Mouse (Mus musculus) cerebellum, adult 11 months (tissue): ENCODE results near the gene Fam71d.

Experiments
- DNase-seq: peaks from one replicate; pipeline ENCODE4 v3.0.0; 2022

Gene Fam71d

DNA sequence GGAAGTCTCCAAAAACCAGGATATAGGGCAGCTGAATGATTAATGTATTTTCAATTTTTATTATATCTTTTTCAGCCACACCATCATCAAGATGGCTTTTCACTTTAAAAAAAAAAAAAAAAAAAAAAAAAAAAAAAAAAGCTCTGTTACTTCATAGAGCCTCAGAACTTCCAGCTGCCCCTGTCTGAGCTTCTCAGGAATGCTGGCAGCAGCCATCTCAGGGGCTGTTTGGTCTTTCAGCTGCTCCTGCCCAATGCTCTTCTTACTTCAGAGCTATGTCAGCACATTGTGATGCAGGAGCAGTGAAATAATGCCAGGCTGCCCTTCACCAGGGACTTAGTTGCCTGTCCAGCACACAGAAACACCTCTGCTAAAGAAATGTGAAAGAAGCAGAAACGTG lies at the start of gene Fam71d:
Gene Fam71d, plus strand, starts transcription at position 211 of the 400 bp plus-strand sequence.
- DNase-seq = no peak

DNA sequence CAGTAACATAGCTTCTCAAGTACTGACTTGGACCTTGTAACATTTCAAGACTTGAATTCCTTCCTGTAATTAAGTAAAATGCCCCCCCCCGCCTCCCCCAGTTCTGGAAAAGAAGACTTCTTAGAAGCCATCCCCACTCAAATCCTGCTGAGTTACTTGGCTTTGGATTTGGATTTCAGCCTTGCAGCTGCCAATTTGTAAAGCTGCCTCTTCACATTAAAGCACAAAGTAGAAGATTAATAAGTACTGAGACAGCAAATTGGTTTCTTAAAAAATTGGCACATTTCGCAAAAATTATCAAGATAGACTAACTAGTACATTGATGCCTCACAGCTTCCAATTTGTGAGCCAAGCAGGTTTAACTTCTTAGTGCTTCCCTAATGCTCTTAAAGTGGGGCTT lies 47.6 kb upstream of the Fam71d start:
- no peak for DNase-seq

DNA sequence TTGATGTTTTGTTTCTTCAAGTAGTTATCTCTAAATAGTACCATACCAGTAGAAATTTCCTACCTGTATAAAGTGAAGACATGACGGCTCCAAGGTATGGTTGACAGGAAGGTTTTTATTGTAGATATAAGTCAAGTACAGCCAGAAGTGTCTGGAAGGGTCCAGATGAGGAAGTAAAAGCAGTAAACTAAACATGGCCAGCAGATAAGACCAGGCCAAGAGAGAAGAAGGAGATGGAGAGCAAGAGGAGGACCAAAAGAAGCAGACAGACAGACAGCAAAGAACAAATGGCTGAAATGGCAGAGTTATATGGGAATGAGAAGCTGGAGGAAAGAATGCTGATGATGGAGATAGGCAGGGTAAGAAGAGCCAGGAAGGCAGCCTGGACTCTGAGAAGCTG lies 46.1 kb upstream of the Fam71d start:
- no peak for DNase-seq

- DNase-seq = no peak
Measured at GRCm38 (mm10) chr12:78659718-78660304, 31.5 kb upstream of the Fam71d start.

- DNase-seq = no peak
Measured at GRCm38 (mm10) chr12:78678101-78678806, 13.1 kb upstream of the Fam71d start.

DNA sequence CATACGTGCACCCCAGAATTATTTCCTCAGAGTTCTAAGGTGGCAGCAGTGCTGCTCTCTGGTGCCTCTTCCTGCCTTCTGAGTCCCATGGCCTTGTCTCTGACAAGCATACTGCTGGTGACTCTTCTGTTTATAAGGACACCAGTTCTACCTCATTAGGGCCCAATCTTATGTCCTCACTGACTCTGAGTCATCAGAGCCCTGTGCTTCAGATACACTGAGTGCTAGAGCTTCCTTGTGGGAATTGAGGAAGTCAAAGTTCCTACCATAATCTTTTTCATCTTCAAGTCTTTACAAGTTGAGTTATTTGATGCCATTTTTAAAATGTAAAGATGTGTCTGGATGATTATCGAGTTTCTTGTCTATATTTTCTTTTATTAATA lies 12.5 kb upstream of the Fam71d start:
- no peak for DNase-seq

DNA sequence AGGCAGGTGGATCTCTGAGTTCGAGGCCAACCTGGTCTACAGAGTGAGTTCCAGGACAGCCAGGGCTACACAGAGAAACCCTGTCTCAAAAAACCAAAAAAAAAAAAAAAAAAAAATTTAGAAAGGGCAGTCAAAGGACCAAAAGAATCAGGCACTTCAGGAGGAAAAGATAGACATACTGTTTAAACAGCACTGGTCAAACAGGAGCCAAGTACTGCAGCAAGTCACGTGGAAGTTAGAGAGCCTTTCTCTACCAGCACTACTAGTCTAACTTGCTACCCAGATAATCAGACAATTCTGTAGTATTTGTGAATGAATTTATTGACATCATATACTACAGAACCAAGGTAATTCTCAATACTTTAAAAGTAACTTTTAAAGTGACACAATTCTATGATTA lies 10.3 kb upstream of the Fam71d start:
- no peak for DNase-seq

DNA sequence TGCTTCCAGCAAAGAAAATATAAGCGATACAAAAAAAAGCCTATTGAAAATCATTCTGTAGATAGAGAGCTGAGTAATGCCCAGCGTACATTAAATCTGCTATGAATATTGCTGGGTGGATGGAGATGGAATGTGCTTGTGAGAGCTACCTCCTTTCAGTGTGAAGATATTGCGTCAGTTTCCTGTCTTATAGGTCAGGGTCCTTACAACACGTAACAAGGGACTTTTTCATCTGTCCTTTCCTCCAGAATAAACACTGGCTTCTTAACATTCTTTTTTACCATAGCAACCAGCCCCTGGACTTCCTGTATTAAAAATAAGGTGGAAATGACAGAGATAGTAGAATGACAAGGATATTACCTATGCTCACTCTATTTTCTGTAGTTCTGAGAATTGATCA lies 9.1 kb upstream of the Fam71d start:
- DNase-seq = no peak

- no peak for DNase-seq
Measured at GRCm38 (mm10) chr12:78685669-78686215, 5.6 kb upstream of the Fam71d start.

GRCm38 (mm10) chr12:78688876-78689275 lies 2.5 kb upstream of the Fam71d start:
- no peak for DNase-seq

DNA sequence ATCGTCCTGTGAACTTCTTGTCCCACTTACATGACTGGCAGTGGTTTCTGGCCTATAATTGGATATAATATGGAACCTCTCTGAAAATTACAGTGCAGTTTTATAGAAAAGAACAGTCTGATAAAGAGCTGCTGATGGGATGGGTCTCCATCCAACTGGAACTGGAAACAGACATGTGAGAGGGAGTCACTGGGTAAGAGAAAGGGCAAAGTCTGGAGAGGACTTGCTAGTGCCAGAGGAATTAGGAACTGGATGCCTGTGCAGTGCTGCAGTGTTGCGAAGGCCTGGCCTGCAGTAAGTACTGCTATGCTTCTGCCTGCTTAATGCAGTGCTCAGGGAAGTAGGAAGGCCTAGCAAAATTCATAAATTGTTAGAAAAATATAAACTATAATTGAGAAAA lies 1.9 kb downstream of the Fam71d start:
- no peak for DNase-seq

GRCm38 (mm10) chr12:78717783-78718182 lies 26.4 kb downstream of the Fam71d start:
- DNase-seq = no peak

- no peak for DNase-seq
Measured at GRCm38 (mm10) chr12:78727723-78728122, 36.4 kb downstream of the Fam71d start.

DNA sequence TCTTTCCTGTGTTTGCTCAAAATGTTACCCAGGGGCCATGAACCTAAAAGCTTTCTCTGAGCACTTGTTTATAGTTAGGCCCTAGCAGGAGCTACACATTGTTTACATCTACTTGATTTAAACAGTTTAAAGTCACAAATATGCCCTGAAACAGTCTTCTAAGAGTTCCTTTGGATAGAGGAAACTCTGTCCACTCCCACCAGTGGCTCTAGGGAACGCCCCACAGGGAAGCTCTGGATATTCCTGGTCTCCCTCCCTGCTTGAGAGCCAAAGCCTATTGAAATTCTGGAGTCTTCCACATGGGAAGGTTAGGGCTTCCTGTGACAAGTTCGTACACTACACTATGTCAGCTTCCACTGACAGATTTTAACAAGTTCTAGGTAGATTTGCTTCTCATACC lies 48.3 kb downstream of the Fam71d start:
- no peak for DNase-seq

GRCm38 (mm10) chr12:78740289-78740688 lies 49.0 kb downstream of the Fam71d start:
- DNase-seq = no peak

DNA sequence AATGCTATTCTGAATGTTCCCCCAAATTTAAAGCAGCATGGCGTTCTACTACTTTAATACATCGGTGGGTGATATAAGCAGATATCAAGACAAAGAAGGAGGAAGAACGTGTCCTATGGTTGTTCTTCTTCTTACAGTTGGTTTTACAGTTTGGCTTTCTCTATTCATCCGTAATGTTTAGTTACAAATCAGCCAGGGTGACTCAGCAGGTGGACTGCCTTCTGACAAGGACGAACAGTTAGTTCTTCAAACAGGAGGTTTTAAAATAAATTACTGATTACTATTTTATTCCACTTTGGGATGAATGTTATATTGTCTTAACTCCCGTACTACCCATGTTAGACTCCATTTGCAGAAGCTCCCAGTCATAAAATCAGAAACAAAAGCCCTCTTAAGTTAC lies 54.9 kb downstream of the Fam71d start:
- DNase-seq = no peak

DNA sequence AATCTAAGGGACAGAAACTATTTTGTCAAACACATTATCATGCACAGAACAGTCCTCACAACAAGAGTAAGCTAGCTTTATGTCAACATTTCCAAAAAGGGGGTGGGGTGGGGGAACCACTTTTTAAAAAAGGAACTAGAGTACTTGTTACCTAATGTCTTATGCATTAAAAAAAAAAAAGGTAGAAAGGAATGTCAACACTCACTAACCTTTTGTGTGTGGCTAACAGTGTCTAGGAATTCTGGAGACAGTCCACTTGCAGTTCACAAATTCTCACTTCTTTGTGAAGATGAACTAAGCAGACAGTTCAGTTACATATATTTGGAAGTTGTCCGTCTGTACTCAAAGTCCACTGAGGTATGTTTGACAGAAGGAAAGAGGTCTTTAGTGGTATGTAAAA lies 56.1 kb downstream of the Fam71d start:
- no peak for DNase-seq

DNA sequence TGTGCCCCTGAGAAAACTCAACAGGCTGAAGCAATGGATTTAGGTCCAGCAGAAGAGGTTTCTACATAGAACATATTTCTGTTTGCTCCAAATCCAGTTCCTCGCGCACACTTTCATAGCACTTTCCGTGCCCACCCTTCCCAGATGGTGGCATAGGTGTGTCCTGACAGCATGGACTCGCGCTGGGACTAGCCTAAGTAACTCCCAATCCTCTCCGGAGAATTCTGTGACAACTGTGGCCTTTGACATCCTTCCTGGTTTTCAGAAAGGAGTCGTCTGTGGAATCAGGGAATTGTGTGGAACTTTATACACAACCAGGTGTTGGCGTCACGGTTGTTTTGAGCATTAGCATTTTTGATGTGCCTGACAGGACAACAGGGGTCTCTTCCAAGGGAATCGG lies 56.8 kb downstream of the Fam71d start:
- DNase-seq = no peak

GRCm38 (mm10) chr12:78748557-78749377 lies 57.4 kb downstream of the Fam71d start, which contains the start of gene Mpp5:
Mpp5 (plus strand) TSS chr12:78748907.
- DNase-seq = peak; percentile 96

DNA sequence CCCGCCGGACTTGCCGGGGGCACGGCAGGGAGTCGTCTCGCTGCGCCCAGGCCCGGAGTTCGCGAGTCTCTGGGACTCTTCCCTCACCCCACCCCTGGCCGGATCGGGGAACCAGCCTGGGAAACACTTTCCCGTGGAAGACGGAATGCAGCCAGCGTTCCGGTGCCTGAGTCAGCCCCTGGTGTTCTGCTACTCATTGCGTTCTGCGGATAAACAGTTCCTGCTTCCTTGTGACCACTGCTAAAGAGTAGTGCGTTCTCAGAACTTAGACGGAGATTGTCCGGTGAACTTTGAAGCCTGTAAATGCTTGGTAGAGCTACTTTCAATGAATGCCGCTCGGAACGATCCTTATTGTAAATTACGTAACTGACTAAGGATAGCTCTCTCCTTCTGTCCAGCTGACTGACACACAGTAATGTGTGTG lies 58.1 kb downstream of the Fam71d start:
- DNase-seq = peak; percentile 42

GRCm38 (mm10) chr12:78761979-78762378 lies 70.6 kb downstream of the Fam71d start:
- DNase-seq = no peak

DNA sequence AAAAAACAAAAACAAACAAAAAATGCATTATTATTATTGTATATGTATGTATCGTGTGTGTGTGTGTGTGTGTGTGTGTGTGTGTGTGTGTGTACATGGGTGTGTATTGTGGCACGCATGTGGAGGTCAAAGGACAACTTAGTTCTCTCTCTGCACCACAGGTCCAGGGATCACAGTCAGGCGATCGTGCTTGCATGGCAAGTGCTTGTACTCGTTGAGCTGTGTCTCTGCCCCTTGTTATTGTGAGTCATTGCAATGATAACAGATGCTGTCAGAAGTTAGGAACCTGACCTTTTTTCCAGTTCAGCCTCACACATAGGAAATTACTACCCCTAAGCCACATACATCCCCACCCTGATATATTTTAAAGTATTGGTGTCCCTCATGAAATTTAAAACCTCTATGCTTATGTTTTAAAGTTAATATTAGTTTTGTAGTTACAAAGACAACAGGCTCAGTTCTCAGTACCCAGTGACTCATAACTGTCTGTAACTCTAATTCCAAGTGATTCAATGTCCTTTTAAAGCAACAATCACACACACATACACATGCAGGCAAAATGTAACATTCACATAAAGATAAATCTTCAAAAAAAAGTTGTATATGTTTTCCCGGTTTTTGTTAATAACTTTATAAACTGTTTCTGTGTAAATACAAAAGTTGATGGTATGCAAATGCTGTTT lies 77.8 kb downstream of the Fam71d start:
- DNase-seq = no peak

GRCm38 (mm10) chr12:78773211-78773610 lies 81.9 kb downstream of the Fam71d start:
- no peak for DNase-seq
